Mouse (Mus musculus): ENCODE results near the gene Htra2. TPM values are rescaled to one million over a fixed set of nuclear protein-coding genes. Genes with fewer than 3 reads are reported as not detected.

Htra2 gene
- polyA plus RNA-seq, 1 experiment = 30.9 TPM

- H3K4me3 ChIP-seq (ENCODE audit: control insufficient read depth, low read depth, low read length) = no peak overlapping the region
- no peaks in the 10 kb centered on the region for H3K27me3 ChIP-seq (ENCODE audit: control insufficient read depth, insufficient read depth, low read length)
- H3K36me3 ChIP-seq (ENCODE audit: control insufficient read depth, insufficient read depth, low read length) = no peaks in the 10 kb centered on the region
- peaks cover 12% of the 10 kb centered on the region for H3K4me1 ChIP-seq (ENCODE audit: control insufficient read depth, insufficient read depth, low read length)
- no peak for TF ChIP-seq POLR2A (IDR thresholded peaks at IDR 0.05; ENCODE audit: control insufficient read depth, low read depth, low read length)
- H3K27ac ChIP-seq (ENCODE audit: control insufficient read depth, insufficient read depth, low read depth, low read length) = no peak overlapping the region
Observed at GRCm38 (mm10) chr6:83031111-83031510, 24.0 kb downstream of the Htra2 start.

GRCm38 (mm10) chr6:83029777-83030176 lies 25.3 kb downstream of the Htra2 start:
- TF ChIP-seq POLR2A (IDR thresholded peaks at IDR 0.05; ENCODE audit: control insufficient read depth, low read depth, low read length) (no peak), CTCF (IDR thresholded peaks at IDR 0.05; ENCODE audit: control insufficient read depth, insufficient read depth, insufficient replicate concordance, low read depth, low read length) (no peak)
- H3K4me3 ChIP-seq (ENCODE audit: control insufficient read depth, low read depth, low read length) = no peak overlapping the region
- no peaks in the 10 kb centered on the region for H3K27me3 ChIP-seq (ENCODE audit: control insufficient read depth, insufficient read depth, low read length)
- H3K4me1 ChIP-seq (ENCODE audit: control insufficient read depth, insufficient read depth, low read length) = peaks cover 12% of the 10 kb centered on the region
- H3K27ac ChIP-seq (ENCODE audit: control insufficient read depth, insufficient read depth, low read depth, low read length) = no peak overlapping the region
- no peaks in the 10 kb centered on the region for H3K36me3 ChIP-seq (ENCODE audit: control insufficient read depth, insufficient read depth, low read length)

GRCm38 (mm10) chr6:83027706-83028105 lies 27.4 kb downstream of the Htra2 start:
- no peaks in the 10 kb centered on the region for H3K27me3 ChIP-seq (ENCODE audit: control insufficient read depth, insufficient read depth, low read length)
- no peak overlapping the region for H3K4me3 ChIP-seq (ENCODE audit: control insufficient read depth, low read depth, low read length)
- H3K4me1 ChIP-seq (ENCODE audit: control insufficient read depth, insufficient read depth, low read length) = peaks cover 2% of the 10 kb centered on the region
- no peaks in the 10 kb centered on the region for H3K36me3 ChIP-seq (ENCODE audit: control insufficient read depth, insufficient read depth, low read length)
- no peak for TF ChIP-seq CTCF (IDR thresholded peaks at IDR 0.05; ENCODE audit: control insufficient read depth, insufficient read depth, insufficient replicate concordance, low read depth, low read length)
- no peak overlapping the region for H3K27ac ChIP-seq (ENCODE audit: control insufficient read depth, insufficient read depth, low read depth, low read length)

- Histone ChIP-seq H3K4me1 (ENCODE audit: control insufficient read depth, insufficient read depth, low read length) (no peaks in the 10 kb centered on the region), H3K27ac (ENCODE audit: control insufficient read depth, insufficient read depth, low read depth, low read length) (no peak overlapping the region), H3K4me3 (ENCODE audit: control insufficient read depth, low read depth, low read length) (no peak overlapping the region), H3K36me3 (ENCODE audit: control insufficient read depth, insufficient read depth, low read length) (no peaks in the 10 kb centered on the region), H3K27me3 (ENCODE audit: control insufficient read depth, insufficient read depth, low read length) (no peaks in the 10 kb centered on the region)
- TF ChIP-seq POLR2A (IDR thresholded peaks at IDR 0.05; ENCODE audit: control insufficient read depth, low read depth, low read length) (no peak), CTCF (IDR thresholded peaks at IDR 0.05; ENCODE audit: control insufficient read depth, insufficient read depth, insufficient replicate concordance, low read depth, low read length) (no peak)
Observed at GRCm38 (mm10) chr6:83027293-83027692, 27.8 kb downstream of the Htra2 start.

- no peaks in the 10 kb centered on the region for H3K27me3 ChIP-seq (ENCODE audit: control insufficient read depth, insufficient read depth, low read length)
- H3K4me1 ChIP-seq (ENCODE audit: control insufficient read depth, insufficient read depth, low read length) = no peaks in the 10 kb centered on the region
- no peak for TF ChIP-seq POLR2A (IDR thresholded peaks at IDR 0.05; ENCODE audit: control insufficient read depth, low read depth, low read length)
- TF ChIP-seq CTCF (IDR thresholded peaks at IDR 0.05; ENCODE audit: control insufficient read depth, insufficient read depth, insufficient replicate concordance, low read depth, low read length) = no peak
- H3K27ac ChIP-seq (ENCODE audit: control insufficient read depth, insufficient read depth, low read depth, low read length) = no peak overlapping the region
- H3K36me3 ChIP-seq (ENCODE audit: control insufficient read depth, insufficient read depth, low read length) = no peaks in the 10 kb centered on the region
- H3K4me3 ChIP-seq (ENCODE audit: control insufficient read depth, low read depth, low read length) = no peak overlapping the region
Observed at GRCm38 (mm10) chr6:83025221-83025620, 29.9 kb downstream of the Htra2 start.

GRCm38 (mm10) chr6:83024421-83024820 lies 30.7 kb downstream of the Htra2 start:
- H3K36me3 ChIP-seq (ENCODE audit: control insufficient read depth, insufficient read depth, low read length) = no peaks in the 10 kb centered on the region
- TF ChIP-seq CTCF (IDR thresholded peaks at IDR 0.05; ENCODE audit: control insufficient read depth, insufficient read depth, insufficient replicate concordance, low read depth, low read length) = no peak
- no peak overlapping the region for H3K4me3 ChIP-seq (ENCODE audit: control insufficient read depth, low read depth, low read length)
- H3K27me3 ChIP-seq (ENCODE audit: control insufficient read depth, insufficient read depth, low read length) = no peaks in the 10 kb centered on the region
- peak overlapping the region; percentile 16; the same call in 1 of the 2 replicates for H3K27ac ChIP-seq (ENCODE audit: control insufficient read depth, insufficient read depth, low read depth, low read length)
- no peaks in the 10 kb centered on the region for H3K4me1 ChIP-seq (ENCODE audit: control insufficient read depth, insufficient read depth, low read length)

GRCm38 (mm10) chr6:83023786-83024185 lies 31.3 kb downstream of the Htra2 start:
- no peaks in the 10 kb centered on the region for H3K4me1 ChIP-seq (ENCODE audit: control insufficient read depth, insufficient read depth, low read length)
- H3K4me3 ChIP-seq (ENCODE audit: control insufficient read depth, low read depth, low read length) = no peak overlapping the region
- H3K27me3 ChIP-seq (ENCODE audit: control insufficient read depth, insufficient read depth, low read length) = no peaks in the 10 kb centered on the region
- no peak overlapping the region for H3K27ac ChIP-seq (ENCODE audit: control insufficient read depth, insufficient read depth, low read depth, low read length)
- no peak for TF ChIP-seq CTCF (IDR thresholded peaks at IDR 0.05; ENCODE audit: control insufficient read depth, insufficient read depth, insufficient replicate concordance, low read depth, low read length)
- no peak for TF ChIP-seq POLR2A (IDR thresholded peaks at IDR 0.05; ENCODE audit: control insufficient read depth, low read depth, low read length)
- no peaks in the 10 kb centered on the region for H3K36me3 ChIP-seq (ENCODE audit: control insufficient read depth, insufficient read depth, low read length)

GRCm38 (mm10) chr6:83023008-83023407 lies 32.1 kb downstream of the Htra2 start:
- no peak overlapping the region for H3K4me3 ChIP-seq (ENCODE audit: control insufficient read depth, low read depth, low read length)
- no peaks in the 10 kb centered on the region for H3K4me1 ChIP-seq (ENCODE audit: control insufficient read depth, insufficient read depth, low read length)
- H3K27me3 ChIP-seq (ENCODE audit: control insufficient read depth, insufficient read depth, low read length) = no peaks in the 10 kb centered on the region
- TF ChIP-seq CTCF (IDR thresholded peaks at IDR 0.05; ENCODE audit: control insufficient read depth, insufficient read depth, insufficient replicate concordance, low read depth, low read length) (no peak), POLR2A (IDR thresholded peaks at IDR 0.05; ENCODE audit: control insufficient read depth, low read depth, low read length) (no peak)
- no peak overlapping the region for H3K27ac ChIP-seq (ENCODE audit: control insufficient read depth, insufficient read depth, low read depth, low read length)
- no peaks in the 10 kb centered on the region for H3K36me3 ChIP-seq (ENCODE audit: control insufficient read depth, insufficient read depth, low read length)
